Mouse (Mus musculus) olfactory bulb, adult 2 months (tissue): Measurements from ENCODE around the gene Defa17.
"Not testable (repeated sequence)": the region's sequence is repeated elsewhere in the genome, so short reads cannot be mapped to it uniquely, and the experiment has no call there.

Experiments used
- CTCF ChIP-seq: fragments of 200-500 bp; IDR thresholded peaks from 2 replicates; pipeline ENCODE4 v1.5.1; 2012; ENCODE audit warnings: low read depth, mild to moderate bottlenecking, low read length, moderate library complexity; ENCODE audit not compliant: insufficient read depth
- POLR2A ChIP-seq: fragments of 200-500 bp; IDR thresholded peaks from 2 replicates; pipeline ENCODE4 v1.6.1; 2012; ENCODE audit warnings: mild to moderate bottlenecking, low read depth, low read length, moderate library complexity; ENCODE audit not compliant: insufficient read depth

GRCm38 (mm10) chr8:21617883-21618282 is 37.7 kb upstream of the Defa17 start, which contains the start of gene Defa26:
- not testable (repeated sequence) for TF ChIP-seq POLR2A, CTCF
